Mouse (Mus musculus): ENCODE results near the gene Sertad3. TPM values are rescaled to one million over a fixed set of nuclear protein-coding genes. Genes with fewer than 3 reads are reported as not detected.

Gene Sertad3
- polyA plus RNA-seq (2017; shearing (Covaris generic)) = 10 to 100 TPM; 41.9 to 47.6 TPM

DNA sequence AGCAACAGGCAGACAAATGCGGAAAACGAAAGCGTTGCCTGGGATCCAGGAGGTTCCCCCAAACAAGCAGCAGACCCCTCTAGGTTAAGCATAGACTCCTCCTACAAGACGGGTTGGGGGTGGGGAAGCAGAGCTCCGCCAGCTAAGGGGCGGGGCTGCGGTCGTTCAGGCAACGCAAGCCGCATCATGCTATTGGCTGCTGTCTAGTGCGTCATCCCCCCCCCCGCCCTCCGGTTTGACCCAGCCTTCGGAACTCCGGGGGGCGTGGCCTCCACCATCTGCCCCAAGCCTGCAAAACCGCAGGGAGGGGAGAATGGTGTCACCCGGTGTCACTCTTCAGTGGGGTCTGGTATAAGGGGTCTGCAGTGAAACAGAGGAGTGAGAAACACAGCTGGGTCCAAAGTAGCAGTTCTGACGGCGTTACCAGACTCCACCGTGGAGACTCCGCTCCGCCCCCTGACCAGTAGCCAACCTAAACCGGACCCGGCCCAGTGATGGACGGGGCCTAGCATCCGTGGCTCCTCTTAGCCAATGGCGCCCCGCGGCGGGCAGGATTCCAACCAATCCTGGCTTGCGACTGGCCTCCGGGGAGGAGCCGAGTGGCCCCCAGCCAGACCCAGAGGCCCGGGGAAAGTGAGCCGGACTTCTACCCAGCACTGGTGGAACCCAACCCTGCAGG, at the start of gene Sertad3:
TSS of gene Sertad3 (plus strand) at position 613 of the 679 bp plus-strand sequence.
- ATAC-seq = peak; percentile 78

DNA sequence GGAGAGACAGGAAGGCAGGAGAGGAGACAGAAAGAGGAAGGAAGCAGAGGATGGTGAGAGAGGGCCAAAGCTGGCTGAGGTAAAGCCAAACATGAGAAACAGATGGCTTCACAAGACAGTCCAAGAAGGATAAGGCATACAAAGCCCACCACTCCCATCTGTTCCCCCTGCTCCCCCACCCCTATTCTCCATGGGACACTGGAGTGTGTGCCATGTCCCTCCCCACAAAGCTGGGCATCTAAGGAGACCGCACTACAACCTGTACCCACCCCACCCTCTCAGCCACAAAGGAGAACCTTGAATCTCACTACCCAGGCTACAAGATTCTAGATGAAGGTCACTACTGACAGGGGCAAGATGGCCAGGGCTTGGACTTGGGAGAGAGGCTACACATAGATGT, 46.2 kb upstream of the Sertad3 start:
- no peak for ATAC-seq

DNA sequence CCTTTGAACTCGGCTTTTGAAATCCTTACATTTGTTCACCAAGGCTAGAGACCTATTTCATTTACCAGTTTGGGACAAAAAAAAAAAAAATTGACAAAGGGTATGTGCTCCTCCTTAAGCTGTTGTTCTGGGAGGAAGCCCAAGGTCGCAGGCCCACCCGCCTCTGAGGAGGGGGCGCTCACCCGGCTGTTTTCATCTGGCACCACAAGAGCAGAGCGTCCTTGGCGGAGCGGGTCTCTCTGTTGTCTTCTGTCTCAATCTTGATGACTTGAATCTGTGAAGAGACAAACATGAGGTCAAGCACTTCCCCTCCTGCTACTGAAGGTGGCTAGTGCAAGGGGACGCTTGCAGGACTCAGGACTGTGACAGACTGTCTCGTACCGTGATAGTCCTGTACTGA, 45.6 kb upstream of the Sertad3 start:
- no peak for ATAC-seq

DNA sequence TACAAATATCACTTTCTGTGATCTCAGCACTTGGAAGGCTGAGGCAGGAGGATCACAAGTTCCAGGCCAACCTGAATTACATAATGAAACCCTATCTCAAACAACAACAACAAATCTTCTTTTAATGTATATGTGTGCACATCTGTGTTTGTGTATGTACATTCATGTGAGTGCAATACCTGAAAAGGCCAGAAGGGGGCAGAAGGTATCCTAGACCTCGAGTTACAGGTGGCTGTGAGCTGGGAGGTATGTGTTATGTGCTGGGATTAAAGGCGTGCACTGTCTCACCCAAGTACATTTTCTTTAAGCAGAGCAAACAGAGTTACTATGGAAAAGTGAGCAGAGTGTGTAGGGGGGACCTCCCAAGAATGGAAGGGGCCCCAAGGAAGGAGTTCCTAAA, 44.4 kb upstream of the Sertad3 start:
- ATAC-seq = no peak

DNA sequence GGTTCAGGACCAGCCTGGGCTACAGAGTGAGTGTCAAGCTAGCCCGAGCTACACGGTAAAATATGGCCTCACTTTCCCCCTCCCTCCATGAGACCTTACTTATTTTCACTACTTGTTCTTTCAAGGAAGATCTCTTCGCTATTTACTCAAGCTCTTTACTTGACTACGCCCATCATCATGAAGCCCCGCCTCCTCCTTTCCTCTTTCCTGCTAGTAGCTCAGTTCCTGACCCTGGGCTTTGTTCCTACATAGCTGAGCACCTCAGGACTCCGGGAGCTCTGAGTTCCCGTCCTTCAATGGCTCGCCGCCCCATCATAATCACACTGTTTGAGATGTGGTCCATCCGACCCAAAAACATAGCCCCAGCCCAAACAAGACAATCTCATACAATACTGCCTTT, 40.2 kb upstream of the Sertad3 start:
- no peak for ATAC-seq

DNA sequence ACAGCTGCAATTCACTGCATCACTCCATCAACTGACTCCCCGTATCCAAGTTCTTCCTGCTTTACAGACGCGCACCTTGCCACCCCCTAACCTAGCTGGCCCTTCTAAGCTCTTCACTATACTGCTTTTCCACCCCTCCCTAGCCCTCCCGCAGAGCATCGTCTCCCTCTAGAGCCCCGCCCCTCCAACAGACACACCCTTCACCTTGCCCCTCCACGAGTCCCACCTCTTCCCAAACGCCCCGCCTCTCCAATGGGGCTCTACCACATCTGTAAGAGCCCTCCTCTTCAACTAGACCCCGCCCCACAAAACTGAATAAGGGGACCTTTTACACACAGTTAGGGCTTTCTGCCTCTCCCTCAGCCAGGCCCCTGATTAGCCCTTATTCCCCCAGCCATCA, 39.8 kb upstream of the Sertad3 start:
- no peak for ATAC-seq

DNA sequence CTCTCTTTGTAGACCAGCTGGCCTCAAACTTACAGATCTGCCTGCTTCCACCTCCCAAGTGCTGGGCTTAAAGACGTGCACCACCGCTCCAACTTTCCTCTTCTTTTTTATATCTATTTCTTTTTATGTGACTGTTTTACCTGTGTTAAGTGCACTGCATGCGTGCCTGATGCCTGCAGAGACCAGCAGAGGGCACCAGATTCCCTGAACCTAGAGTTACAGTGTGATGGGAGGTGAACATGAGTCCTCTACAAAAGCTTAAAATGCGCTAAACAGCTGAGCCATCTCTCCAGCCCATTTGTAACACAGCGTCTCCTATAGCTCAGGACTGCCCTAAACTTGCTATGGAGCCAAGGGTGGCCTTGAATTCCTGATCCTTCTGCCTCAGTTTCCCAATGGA, 36.0 kb upstream of the Sertad3 start:
- ATAC-seq = no peak

DNA sequence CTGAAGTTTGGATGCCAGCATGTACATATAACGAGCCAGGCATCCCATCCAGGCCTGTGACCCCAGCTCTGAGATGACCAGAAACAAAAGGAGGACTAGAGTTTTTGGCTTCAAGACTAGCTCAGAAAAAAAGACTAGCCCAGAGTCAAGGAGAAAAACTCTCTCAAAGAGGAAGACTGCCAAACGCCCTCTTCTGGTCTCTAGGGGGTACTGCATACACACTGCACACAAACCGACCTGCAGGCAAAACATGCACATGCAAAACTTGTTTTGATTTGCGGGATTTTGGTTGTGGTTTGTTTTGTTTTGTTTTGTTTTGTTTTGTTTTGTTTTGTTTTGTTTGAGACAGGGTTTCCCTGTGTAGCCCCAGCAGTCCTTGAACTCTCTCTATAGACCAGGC, 33.6 kb upstream of the Sertad3 start:
- no peak for ATAC-seq

DNA sequence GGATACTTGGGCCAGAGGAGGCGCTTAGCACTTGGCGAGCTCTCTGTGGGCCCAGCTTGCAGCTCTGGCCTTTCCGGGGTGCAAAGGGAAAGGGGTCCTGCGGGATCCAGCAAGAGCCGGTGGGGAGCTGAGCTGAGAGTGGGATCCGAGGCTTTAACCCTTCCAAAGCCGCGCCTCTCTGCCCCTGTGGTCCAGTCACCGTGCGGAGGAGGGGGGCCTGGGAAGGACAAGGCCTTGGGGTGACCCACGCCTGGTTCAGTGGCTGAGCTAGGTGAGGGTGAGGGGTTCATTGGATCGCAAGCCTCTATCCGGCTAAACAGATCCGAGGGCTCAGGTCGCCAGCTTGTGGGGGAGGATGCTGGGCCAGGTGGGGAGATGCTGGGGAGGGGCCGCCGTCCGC, 27.5 kb upstream of the Sertad3 start:
- no peak for ATAC-seq

DNA sequence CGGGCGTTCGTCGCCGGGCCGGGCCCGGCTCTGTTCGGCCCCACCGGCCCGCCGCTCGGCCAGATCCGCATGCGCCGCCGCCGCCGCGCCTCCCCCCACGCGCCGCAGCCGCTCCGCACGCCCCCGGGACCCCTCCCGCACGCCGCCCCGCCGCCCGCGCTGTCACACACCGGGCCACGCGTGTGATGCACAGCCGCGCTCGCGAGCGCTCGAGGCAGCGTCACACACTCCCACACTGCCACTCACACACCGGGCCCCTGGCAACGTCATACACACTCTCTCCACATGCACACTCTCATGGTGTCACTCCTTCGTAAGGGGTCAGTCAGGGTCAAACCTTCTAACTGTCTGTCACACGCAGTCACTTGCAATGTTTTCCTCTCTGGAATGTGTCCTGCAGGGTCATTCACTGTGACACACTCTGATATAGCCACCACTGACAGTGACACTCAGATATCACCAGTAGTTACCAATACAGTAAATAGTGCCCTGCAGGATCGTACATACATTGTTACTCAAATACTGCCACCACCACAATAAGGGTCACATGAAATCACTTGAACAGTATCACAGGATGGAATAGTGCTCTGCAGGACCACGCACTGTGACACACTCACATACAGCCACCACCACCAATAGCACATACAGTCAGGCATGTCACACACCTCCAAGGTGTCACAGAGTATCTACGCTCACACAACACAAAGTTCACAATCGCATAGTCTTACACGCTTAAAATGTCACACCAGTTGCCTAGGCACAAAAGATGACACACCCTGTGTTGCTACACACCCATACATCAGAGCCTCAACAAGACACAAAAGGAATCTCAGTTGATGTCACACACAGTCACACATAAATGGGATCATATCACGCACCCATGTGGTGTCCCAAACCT, 26.8 kb upstream of the Sertad3 start:
- peak; percentile 18 for ATAC-seq

DNA sequence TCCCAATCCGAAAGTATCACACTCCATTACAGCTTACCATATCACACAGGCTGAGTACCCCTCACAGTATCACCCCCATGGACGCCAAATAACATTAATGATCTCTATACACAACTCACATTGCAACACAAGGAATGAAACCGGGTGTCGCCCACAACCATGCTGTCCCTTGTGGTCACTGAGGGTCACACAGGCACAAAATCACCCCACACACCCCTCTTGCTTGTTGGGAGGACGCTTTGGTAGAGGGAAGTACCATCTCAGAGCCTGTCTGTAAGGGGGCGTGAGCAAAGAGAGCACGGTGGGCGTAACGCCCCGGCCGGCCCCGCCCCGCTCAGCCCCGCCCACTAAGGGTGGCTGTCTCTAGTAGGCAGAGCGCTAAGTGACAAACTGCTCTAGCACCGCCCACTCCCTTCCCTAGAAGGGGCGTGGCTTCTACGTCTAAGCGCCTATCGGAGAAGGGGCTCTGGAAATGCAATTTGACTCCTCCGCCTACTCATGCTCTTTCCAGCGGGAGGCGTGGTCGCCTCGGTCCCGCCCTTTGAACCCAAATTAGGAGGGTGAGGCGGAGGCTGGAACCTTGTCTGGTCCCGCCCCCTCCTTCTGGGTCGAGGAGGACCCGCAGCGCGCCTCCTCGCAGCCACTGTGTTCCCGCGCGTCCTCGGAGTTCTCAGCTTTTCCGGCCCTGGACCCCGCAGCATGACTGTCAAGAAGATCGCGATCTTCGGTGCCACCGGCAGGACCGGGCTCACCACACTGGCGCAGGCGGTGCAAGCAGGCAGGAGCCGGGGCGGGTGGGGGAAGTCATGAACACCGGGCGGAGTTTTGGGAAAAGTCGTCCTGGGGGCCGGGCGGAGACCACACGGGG, 25.9 kb upstream of the Sertad3 start, which contains the start of the genes Sptbn4 and Blvrb:
TSS of gene Sptbn4 (minus strand) at position 268 of the 868 bp plus-strand sequence.
TSS of gene Blvrb (plus strand) at position 560 of the 868 bp plus-strand sequence.
- ATAC-seq = peak; percentile 92

DNA sequence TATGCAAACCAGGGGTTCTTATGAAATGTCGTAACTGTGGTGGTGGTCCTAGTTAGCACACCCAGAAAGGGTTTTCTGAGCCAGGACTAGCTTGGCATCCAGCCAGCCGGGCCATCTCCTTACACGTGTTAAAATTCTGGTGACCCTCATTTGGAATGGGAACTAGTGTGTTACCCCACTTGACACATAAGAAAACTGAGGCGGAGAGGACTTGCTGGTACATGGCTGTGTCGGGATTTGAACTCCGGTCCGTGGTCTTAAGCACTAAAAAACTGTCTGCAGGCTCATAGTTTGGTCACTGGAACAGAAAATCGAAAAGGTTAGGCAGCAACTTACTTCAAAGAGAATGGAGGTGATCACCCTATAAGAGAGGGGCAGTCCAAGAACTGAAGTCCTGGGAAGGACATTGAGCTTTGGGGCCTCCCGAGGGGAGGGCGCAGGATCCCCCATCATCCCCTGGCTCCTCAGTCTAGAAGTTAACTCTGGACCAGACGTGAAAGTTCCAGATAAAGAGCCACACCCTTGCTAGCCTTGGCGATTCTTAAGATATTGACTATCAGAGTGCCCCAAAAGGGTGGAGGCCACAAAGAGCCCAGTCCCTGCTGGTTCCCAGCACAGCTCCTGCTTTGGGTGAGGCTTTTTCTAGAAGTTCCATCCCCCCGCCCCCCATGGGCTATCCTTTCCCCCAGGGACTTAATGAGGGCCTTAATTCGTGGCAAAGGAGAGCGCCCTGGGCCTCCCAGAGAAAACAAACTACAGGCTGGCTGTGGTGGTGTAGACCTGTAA, 25.0 kb upstream of the Sertad3 start:
- no peak for ATAC-seq

DNA sequence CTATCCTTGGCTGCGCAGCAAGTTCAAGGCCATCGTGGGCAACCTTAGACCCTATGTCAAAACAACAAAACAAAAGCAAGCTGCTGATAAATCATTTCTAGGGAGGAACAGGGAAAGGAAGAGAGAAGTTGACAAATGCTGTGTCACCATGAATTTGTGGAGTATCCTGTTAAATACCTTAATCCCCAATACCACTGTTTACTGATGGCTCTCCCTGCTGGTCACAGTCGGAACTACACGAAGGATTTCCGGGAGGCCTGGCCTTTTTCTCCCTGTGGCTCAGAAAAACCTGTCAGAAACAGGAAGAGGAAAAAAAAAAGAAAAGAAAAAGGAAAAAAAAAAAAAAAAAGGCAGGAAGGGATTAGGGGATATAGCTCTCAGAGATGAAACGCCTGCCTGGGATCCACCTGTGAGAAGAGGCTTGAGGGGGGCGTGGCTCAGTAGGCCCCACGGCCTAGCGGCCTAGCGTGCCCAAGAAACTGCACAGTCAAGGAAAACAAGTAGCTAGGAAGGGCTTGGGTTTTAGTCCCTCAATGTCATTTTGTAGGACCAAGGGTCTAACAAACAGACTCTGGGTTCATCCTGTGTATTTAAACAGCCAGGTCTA, 24.2 kb upstream of the Sertad3 start:
- ATAC-seq = no peak

DNA sequence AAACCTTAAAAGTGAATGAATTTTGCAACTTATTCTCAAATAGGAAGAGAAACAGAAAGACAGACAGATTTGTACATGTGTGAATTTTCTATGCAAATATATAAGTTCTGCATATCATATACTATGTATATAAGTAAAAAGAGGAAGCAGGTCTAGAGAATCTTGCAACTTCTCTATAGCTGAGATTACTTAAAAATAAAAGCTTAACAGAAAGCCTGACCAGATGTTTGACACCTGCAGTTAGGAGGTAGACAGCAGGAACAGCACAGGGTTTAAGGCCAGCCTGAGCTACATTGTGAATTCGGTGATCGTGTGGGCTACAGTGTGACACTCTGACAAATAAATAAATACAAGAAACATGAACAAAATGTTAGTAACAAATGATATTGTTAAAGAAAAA, 22.2 kb upstream of the Sertad3 start:
- ATAC-seq = no peak

DNA sequence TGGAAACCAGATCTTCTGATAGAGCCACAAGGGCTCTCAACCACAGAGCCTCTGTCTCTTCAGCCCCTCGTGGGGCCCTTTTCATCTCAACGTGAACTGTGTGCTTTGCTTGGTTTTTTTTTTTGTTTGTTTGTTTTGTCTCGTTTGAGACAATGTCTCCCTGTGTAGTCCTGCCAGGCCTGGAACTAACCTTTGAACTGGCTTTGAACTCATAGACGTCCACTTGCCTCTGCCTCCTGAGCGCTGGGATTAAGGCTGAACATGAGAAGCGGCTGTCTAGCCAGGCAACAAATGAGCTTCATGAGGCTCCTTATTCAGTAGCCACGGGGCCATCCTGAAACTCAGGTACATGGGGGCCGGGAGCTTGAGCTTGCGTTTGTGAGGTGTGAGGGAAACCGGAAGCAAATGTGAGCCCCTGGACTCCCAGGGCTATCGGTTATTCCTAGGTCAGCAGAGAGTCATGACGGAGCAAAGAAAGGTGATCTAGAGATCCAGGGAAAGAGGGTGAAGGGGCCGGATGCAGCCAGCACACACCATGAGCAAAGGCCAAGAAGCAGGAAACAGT, 21.3 kb upstream of the Sertad3 start:
- no peak for ATAC-seq

DNA sequence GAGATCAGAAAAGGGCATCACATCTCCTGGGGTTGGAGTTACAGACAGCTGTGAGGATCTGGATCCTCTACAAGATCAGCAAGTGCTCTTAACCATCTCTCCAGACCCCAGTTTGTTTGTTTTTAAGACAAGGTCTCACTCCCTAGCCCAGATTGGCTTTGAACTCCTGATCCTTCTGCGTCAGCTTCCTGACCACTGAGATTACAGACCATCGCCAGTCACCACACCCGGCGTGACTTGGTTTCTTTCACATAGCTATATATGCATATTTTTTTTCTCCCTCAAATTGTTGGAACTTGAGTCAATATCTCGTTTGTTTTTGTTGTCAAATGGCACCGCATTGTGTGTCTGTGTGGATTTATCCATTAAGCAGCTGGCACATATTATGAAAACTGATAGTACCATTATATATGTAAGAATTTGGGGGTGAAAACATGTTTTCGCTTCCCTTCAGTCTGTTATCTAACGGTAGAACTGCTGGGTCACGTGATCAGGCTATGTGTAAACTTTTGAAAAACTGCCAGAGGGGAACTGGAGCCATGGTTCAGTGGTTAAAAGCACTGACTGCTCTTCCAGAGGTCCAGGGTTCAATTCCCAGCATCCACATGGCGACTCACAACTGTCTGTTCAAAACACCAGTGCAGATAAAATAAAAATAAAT, 19.0 kb upstream of the Sertad3 start:
- no peak for ATAC-seq

DNA sequence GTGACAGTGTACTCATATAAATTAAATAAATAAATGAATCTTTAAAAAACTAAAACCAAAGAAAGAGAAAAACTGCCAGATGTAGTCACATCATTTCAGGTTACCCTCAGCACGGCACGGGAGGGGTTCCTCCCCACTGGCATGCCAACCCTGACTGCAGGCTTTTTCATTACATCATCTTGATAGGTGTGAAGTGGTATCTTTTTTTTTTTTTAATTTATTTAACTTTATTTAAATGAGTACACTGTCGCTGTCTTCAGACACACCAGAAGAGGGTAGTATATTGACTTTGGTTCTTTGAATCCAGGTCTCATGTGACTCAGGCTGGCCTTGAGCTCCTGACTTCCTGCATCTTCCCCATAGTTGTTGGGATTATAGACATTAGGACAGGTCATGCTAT, 18.3 kb upstream of the Sertad3 start:
- no peak for ATAC-seq

DNA sequence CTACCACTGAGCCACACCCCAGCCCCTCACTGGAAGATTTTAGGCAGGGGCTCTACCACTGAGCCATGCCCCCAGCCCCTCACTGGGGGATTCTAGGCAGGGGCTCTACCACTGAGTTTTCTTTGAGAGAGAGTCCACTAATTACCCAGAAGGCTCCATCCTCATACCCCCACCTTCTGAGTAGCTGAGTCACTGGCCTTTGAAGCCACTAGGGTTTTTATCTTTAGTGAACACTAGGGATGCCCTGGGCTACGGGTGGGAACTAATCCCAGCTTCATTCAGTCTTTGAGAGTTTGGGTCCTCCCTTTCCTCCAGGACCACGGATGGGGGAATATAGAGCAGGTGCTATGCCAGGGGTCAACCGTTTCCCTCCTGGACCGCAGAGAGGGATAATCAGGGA, 15.0 kb upstream of the Sertad3 start:
- no peak for ATAC-seq

DNA sequence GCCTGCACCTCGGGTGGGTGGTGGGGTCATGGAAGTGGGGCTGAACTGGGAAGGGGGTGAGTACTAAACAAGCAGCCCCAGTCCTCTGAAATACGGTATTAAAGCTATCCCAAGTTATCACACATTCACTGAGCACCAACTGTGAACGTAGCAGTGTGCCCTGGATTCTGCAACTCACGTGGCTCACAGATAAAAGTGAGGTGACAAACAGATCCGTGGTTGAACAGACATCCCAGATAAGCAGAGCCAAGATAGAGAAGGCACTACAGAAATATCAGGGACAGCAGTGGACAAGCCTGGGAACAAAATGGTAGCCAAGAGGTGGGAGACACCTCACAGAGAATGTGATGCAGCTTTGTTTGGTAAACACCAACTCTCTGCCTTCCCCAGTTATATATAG, 13.9 kb upstream of the Sertad3 start:
- no peak for ATAC-seq

DNA sequence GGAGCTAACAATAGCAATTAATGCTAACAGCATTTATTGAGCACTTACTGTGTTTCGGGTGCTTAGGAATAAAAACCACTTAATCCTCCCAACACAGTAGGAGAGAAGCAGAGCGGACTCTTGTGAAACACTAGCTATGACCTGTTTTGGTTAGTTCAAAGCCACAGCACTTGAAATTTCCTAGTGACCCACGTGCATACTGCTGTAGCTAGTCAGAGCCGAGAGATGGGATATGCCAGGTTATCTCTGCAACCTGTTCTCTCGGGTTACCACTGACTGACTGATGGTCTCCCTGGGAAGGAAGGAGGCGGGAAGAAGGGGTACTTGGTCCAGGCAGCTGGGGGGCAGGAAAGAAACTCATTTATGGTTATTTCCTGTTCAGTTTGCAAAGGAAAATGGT, 13.1 kb upstream of the Sertad3 start:
- no peak for ATAC-seq

DNA sequence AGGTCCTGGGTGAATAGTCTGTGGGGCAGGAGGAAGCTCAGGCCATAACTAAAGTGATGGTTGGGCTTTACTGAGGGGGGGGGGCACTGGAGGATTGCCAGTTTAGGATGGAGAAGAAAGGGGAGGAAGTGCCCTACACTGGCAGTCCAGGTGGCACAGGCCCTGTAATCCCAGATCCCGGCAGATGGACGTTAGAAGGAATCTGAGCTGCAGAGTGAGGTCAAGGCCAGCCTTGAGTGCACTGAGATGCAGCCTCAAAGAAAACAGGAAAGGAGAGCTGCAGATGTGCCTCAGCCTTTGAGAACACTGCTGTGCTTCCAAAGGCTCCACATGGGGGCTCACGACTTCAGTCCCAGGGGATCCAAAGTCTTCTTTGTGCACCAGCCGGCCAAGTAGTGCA, 5.9 kb upstream of the Sertad3 start:
- no peak for ATAC-seq
